Mouse (Mus musculus) layer of hippocampus, adult 2 months (tissue): ENCODE results near the gene Cyp20a1. TPM values are rescaled to one million over a fixed set of nuclear protein-coding genes. Genes with fewer than 3 reads are reported as not detected.

Source experiments
- DNase-seq, 2 experiments: peaks; one replicate each; pipeline ENCODE4 v3.0.0; 2022; ENCODE audit warnings: low spot score in 2 of 2
- H3K27ac ChIP-seq: fragments of 200-600 bp; 2 replicates; pipeline ENCODE4 v1.8.1; 2022
- H3K4me3 ChIP-seq: fragments of 200-600 bp; 2 replicates; pipeline ENCODE4 v1.8.1; 2022; ENCODE audit warnings: mild to moderate bottlenecking
- CTCF ChIP-seq: fragments of 200-600 bp; conservative IDR thresholded peaks from 2 replicates; pipeline ENCODE4 v1.8.1; 2022; ENCODE audit warnings: antibody characterized with exemption, mild to moderate bottlenecking, moderate library complexity
- long read RNA-seq, 2 experiments: library from polyadenylated mRNA; stranded (forward); transcript quantifications; one replicate each; pipeline ENCODE4 v2.0.0; 2021; ENCODE audit warnings: borderline mapping rate in 2 of 2
- total RNA-seq, 2 experiments: library from RNA; stranded (reverse); gene quantifications; 2 replicates each; pipeline ENCODE4 v1.2.3; 2021

Cyp20a1 gene
- 10 to 100 TPM; 10.9 to 11.4 TPM for total RNA-seq
- long read RNA-seq, experiment 1, transcript Cyp20a1-201 (13 exons, 2,223 nt) = major isoform, 5 of 8 reads
- long read RNA-seq, experiment 1, partial matches to known transcripts = 0 of 8 reads
- long read RNA-seq, experiment 1, other reads (novel, unspliced or antisense) = 2 of 8 reads
- long read RNA-seq, experiment 2, transcript Cyp20a1-203 (12 exons, 2,056 nt) = minor isoform, 5 of 17 reads
- long read RNA-seq, experiment 2, transcript Cyp20a1-201 (13 exons, 2,223 nt) = major isoform, 9 of 17 reads
- long read RNA-seq, experiment 2, partial matches to known transcripts = 0 of 17 reads
- long read RNA-seq, experiment 2, other reads (novel, unspliced or antisense) = 3 of 17 reads

DNA sequence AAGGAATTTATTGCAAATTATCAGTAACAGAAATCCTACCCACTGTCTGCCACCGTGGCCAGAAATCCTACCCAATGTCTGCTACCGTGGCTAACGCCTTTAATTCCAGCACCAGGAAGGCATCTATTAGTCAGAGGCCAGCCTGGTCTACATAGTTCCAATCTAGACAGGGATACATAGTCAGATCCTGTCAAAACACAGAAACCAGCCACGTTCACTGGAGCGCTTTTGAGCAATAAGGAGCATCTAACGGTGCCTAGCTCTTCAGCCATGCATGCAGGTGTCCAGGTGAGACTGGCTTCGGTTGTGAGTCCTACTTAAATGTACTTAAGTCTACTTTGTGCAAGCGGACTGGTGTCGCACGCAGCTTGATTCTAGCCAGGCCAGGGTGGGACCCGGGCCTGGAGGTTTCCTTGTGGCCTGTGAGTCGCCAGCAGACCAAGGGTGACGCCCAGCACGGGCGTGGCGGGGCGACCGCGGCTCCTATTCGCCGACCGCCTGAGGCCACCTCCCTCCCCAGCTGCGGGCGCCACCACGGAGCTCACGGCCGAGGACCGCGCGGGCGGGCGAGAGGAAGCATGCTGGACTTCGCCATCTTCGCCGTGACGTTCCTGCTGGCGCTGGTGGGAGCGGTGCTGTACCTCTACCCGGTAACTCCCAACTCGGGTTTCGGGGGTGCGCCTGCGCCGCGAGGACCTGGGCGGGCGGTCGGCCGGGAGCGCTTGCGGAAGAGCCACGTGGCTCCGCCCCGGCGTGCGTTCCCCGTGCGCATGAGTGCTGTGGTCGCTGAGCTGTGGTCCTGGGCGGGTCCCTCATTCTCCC lies at the start of gene Cyp20a1:
TSS of gene Cyp20a1 (plus strand) at position 516 of the 822 bp plus-strand sequence.
- peak; percentile 24; the same call in 1 of the 2 replicates for TF ChIP-seq CTCF
- peak within 1 kb of the TSS; percentile 86 for H3K4me3 ChIP-seq
- peak within 1 kb of the TSS; percentile 96 for H3K27ac ChIP-seq
- peak; percentile 89 to 92 for DNase-seq

DNA sequence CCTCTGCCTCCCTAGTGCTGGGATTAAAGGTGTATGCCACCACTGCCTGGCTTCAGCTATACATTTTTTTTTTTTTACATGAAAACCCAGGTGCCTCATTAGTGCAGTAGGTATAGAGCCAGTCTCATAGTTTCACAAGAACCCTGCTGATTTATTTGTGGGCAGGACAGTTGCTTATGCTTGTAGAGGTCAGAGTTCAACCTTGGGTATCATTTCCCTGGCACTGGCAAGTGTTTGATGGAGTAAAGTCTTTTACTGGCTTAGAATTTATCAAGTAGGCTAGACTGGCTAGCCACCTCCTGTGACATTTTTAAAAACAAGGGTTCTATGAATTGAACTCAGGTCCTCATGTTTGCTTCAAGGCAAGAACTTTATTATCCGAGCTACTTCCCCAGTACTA lies 49.2 kb upstream of the Cyp20a1 start:
- H3K27ac ChIP-seq = no peak overlapping the region
- DNase-seq = no peak
- TF ChIP-seq CTCF = no peak
- H3K4me3 ChIP-seq = no peak overlapping the region

DNA sequence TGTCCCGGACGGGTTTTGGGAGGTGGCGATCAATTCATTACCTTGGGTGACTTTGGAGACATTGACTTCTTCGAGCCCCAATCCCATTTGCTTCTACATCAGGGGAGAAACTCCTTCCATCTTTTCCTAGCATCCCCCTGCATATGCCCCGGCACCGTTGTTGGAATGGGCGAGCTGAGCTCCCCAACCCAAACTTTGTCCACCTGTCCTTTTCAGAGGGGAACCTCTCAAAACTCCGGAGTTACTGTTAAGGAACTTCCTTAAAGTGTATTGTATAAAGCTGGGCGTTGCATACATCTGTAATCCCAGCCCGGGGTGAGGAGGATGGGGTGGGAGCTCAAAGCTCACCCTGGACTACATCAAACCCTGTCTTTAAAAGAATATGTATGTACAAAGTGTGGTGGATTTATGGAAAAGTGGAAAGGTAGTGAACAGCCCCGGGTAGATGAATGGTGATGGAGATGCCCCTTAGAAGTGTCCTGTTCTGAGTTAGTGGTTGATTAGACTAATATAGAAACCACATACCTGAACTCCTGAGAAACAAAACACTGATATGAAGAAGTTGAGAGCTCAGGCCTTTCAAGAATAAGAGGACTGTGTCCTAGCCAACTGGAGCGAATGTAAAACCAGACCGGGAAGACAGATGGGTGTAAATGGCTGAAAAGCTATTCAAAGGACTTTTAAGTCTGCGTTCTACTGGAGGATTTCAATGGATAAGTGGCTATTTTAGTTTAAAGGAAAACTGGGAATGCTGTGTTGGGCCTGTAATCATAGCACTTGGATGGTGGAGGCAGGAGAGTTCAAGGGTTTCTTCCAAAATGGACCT lies 720 bp downstream of the Cyp20a1 start:
- DNase-seq = no peak
- no peak for TF ChIP-seq CTCF
- Histone ChIP-seq H3K27ac (peak overlapping the region; percentile 96), H3K4me3 (peak overlapping the region; percentile 86)

DNA sequence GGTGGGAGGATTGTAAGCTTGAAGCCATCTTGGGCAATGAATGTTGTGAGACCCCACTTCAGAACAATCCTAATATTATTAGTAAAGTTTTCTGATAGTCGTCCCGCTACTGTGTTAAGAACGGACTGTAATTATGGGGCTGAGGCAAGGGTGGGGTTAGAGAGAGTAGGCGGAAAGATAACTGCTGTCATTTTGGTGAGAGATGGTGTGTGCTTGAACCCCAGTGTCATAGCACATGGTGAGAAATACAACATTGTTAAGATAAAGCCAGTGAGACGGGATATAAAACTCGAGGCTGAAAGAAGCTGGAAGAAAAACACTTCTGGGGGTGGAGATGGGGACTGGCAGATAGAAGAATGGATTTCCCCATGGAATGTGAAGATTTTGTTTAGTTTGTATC lies 1.5 kb downstream of the Cyp20a1 start:
- no peak for DNase-seq
- TF ChIP-seq CTCF = no peak

DNA sequence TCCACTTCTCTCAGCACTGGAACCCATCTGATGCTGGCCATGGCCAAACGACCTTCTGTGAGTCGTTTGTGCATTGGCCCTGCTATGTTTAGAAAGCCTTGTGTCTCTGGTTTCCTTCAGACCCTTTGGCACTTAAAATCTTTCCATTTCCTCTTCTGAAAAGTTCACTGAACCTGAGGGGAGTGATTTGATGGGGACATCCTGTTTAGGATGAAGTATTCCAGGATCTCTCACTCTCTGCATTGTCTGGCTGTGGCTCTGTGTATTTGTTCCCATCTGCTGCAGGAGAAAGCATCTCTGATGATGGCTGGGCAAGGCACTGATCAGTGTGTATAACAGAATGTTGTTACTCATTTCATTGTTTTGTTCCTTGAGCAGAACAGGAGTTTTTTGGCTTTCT lies 2.6 kb downstream of the Cyp20a1 start:
- TF ChIP-seq CTCF = no peak
- DNase-seq = no peak
- no peak overlapping the region for H3K4me3 ChIP-seq
- no peak overlapping the region for H3K27ac ChIP-seq

More for the DNA sequence above, 1.5 kb downstream of the Cyp20a1 start:
- no peak overlapping the region for H3K4me3 ChIP-seq
- H3K27ac ChIP-seq = no peak overlapping the region

DNA sequence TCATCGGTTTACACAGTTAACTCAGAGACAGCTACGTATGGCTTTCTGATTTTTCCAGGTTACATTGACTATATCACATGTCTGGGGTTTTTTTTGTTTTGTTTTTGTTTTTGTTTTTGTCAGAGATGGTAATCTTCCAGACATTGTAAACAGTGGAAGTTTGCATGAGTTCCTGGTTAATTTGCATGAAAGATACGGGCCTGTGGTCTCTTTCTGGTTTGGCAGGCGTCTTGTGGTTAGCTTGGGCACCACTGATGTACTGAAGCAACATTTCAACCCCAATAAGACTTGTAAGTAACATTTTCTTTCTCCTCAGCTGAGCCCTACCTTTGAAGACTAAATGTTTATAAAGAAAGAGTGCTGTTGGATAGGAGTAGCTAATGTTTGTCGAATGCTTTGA lies 9.7 kb downstream of the Cyp20a1 start:
- TF ChIP-seq CTCF = no peak
- DNase-seq = no peak

DNA sequence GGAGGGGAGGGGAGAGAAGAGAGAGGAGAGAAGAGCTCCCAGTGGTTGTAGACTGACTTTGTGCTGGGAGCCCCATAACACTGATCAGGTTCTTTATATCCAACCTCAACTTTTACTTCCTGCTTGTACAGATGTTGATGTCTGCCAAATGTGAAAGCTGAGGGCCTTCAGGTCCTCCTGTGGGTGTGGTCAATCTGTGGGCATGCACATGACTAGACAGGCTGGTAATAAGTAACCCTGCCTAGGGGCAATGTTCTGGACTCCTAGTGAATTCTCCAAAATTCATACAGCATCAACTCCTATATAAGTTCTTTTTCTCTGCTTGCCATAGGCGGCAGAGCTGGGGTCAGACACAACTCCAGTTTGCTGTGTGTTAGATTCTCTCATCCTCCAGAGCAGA lies 18.5 kb downstream of the Cyp20a1 start:
- Histone ChIP-seq H3K4me3 (no peak overlapping the region), H3K27ac (no peak overlapping the region)
- DNase-seq = no peak
- no peak for TF ChIP-seq CTCF

More for the DNA sequence above, 9.7 kb downstream of the Cyp20a1 start:
- H3K4me3 ChIP-seq = no peak overlapping the region
- no peak overlapping the region for H3K27ac ChIP-seq

DNA sequence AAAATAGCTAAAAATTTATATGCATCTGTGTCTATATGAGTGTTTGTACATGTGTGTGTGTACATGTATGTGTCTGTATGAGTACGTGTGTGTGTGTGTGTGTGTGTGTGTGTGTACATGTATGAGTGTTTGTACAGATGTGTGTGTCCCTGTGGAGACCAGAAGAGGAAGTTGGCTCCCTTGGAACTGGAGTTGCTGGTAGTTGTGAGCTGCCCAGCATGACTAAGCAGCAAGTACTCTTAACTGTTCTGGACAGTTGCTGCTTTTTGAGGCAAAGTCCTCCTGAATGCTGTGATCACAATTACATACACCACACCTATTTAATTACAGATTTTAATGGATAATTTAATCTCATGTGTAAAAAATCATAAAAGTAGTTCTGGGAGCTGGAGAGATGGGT lies 33.4 kb downstream of the Cyp20a1 start:
- Histone ChIP-seq H3K4me3 (no peak overlapping the region), H3K27ac (no peak overlapping the region)
- no peak for DNase-seq
- no peak for TF ChIP-seq CTCF

DNA sequence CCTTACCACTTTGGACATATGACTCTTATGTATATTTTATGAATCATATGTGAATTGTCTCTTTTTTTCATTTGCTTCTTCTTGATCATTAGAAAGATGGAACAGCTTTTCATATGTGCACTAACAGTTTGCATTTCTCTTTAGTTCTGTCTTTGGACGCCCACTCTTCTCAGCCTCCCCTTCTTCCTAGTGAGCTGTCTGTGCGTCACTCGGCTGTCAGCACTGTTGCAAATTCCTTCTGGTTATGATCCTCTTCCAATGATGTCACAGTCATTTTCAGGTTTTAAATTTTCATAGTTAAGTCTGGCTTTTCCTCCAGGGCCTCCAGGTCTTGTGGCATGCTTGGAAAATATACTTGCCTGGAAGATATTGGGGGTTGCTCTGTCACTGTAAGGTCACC lies 38.8 kb downstream of the Cyp20a1 start:
- peak in 1 of 2 experiments; percentile 53 for DNase-seq
- H3K4me3 ChIP-seq = no peak overlapping the region
- no peak overlapping the region for H3K27ac ChIP-seq
- TF ChIP-seq CTCF = no peak

DNA sequence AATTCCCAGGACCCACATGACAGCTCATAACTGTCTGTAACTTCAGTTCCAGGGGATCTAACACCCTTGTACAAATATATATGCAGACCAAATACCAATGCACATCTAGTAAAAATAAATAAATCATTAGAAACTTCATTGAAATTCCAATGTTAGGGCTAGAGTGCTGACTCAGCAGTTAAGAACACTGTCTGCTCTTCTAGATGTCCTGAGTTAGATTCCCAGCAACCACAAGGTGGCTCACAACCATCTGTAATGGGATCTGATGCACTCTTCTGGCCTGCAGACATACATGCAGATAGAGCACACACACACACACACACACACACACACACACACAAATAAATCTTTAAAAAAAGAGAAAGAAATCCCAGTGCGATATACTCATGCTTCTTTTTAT lies 61.7 kb downstream of the Cyp20a1 start:
- no peak overlapping the region for H3K27ac ChIP-seq
- TF ChIP-seq CTCF = peak; percentile 55

DNA sequence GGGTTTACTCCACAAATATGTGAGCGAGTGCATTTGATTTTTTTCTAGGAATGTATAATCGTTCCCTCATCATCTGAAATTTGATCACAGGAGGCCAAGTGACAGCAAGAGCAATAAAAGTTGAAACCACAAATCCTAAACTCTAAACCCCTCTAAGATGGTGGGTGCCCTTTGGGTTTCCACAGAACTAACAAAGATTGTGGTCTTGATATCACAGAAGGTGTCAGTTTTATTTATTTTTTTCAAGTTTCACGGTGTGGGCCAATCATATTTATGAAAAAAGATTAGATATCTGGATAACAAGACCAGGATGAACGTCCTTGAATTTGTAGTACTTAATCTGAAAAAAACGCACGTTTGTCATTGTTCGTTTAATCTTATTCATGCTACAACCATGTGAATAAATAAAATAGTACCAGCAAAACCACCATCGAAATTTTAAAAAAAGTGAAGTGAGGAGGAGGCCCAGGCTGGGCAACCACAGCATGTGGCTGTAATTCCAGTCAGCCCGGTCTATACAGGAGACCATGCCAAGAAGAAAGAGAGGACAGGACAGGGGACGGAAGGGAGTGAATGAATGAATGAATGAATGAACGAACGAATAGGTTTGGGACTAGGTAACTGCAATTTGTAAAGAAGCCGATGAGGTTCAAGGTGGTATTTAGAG lies 65.5 kb downstream of the Cyp20a1 start:
- peak overlapping the region; percentile 78 for H3K4me3 ChIP-seq
- DNase-seq = peak in 1 of 2 experiments; percentile 11
- TF ChIP-seq CTCF = no peak
- H3K27ac ChIP-seq = peak overlapping the region; percentile 98

More for the DNA sequence above, 61.7 kb downstream of the Cyp20a1 start:
- DNase-seq = no peak
- H3K4me3 ChIP-seq = no peak overlapping the region

DNA sequence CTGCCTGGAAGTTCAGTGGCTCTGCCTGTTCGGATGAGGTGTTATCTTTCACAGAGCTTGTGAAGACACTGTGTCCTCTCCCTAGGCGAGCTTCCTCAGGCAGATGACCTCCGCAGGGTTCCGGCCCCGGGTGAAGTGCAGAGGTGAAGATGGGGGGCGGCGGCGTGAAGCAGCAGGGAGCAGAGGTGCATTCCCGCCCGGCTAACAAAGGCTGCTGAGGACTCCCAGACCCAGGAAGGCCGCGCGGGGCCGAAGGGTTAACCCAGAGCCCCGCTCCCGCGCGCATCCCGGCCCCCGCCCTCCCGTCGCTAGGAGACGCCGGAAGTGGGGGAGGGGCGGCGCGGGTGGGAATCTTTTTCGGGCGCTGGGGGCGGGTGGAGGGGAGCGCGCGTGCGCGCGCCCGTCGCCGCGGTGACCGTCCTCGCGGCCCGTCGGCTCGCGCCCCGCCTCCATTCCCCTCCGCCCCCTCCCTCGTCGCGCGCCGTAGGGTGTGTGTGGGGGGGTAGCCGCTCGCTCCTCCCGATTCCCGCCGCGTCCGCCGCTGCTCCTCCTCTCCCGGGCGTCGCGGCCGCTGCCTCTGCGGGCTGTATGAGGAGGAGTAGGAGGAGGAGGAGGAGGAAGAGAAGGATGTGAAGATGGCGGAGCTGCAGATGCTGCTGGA lies 66.2 kb downstream of the Cyp20a1 start, which contains the start of gene Abi2:
TSS of gene Abi2 (plus strand) at position 452 of the 661 bp plus-strand sequence.
- DNase-seq = peak; percentile 92 to 93
- Histone ChIP-seq H3K27ac (peak within 1 kb of the TSS; percentile 98), H3K4me3 (peak within 1 kb of the TSS; percentile 78)
- no peak for TF ChIP-seq CTCF
